ENCODE assay signal across 17 mouse cellular contexts in genomic region chr3:157635713-157636112, GRCm38 (mm10).
"Had no signal": no experiment of that assay in that cellular context is flagged by ENCODE, and none has a peak within 500 bp of the region (broad histone marks: within the 10 kb centered on the region; RNA-seq: fewer than 3 reads in every experiment).

No protein-coding gene starts in this region.

- H3K4me1 ChIP-seq: midbrain, embryonic 15.5 days; neural tube, embryonic 12.5 days; neural tube, embryonic 15.5 days; stomach, embryonic 15.5 days had no signal

- H3K9ac ChIP-seq: liver, embryonic 13.5 days; midbrain, embryonic 15.5 days; neural tube, embryonic 12.5 days; neural tube, embryonic 15.5 days; stomach, embryonic 15.5 days had no signal

- H3K9me3 ChIP-seq: liver, embryonic 13.5 days; midbrain, embryonic 15.5 days; neural tube, embryonic 12.5 days; neural tube, embryonic 15.5 days; stomach, embryonic 15.5 days had no signal

- H3K27ac ChIP-seq: kidney, postnatal 0 days; left cerebral cortex, adult 2 months; midbrain, embryonic 15.5 days; neural tube, embryonic 12.5 days; neural tube, embryonic 15.5 days; stomach, embryonic 15.5 days had no signal

- ATAC-seq: midbrain, embryonic 15.5 days had no signal

- H3K27me3 ChIP-seq: liver, embryonic 13.5 days; midbrain, embryonic 15.5 days; neural tube, embryonic 12.5 days; neural tube, embryonic 15.5 days; stomach, embryonic 15.5 days had no signal

- DNase-seq: kidney, postnatal 25 days; layer of hippocampus, postnatal 36 days; liver, embryonic 13.5 days; lung, adult 2 months; lung, postnatal 14 days; lung, postnatal 4 days; right cerebral cortex, adult 18-20 months; right cerebral cortex, postnatal 14 days; right cerebral cortex, postnatal 4 days; thymus, postnatal 25 days had no signal

- H3K36me3 ChIP-seq: liver, embryonic 13.5 days; midbrain, embryonic 15.5 days; neural tube, embryonic 12.5 days; neural tube, embryonic 15.5 days; stomach, embryonic 15.5 days had no signal

- H3K4me2 ChIP-seq: liver, embryonic 13.5 days; midbrain, embryonic 11.5 days; midbrain, embryonic 15.5 days; neural tube, embryonic 12.5 days; neural tube, embryonic 15.5 days; stomach, embryonic 15.5 days had no signal

- H3K4me3 ChIP-seq: left cerebral cortex, adult 2 months; liver, embryonic 13.5 days; midbrain, embryonic 15.5 days; neural tube, embryonic 12.5 days; neural tube, embryonic 15.5 days; stomach, embryonic 15.5 days had no signal
